Mouse (Mus musculus) embryonic facial prominence, embryonic 10.5 days (tissue): Measurements from ENCODE around the gene Nmur1. TPM values are rescaled to one million over a fixed set of nuclear protein-coding genes. Genes with fewer than 3 reads are reported as not detected.

Source experiments
- DNase-seq: peaks from one replicate; pipeline ENCODE4 v3.0.0-alpha.2; 2017; ENCODE audit warnings: low spot score
- H3K27ac ChIP-seq: fragments of 300-500 bp; sonication (generic); replicated peaks from 2 replicates; pipeline ENCODE4 v1.5.1; 2016; ENCODE audit warnings: mild to moderate bottlenecking
- H3K27me3 ChIP-seq: fragments of 300-500 bp; sonication (generic); replicated peaks from 2 replicates; pipeline ENCODE4 v1.6.1; 2016; ENCODE audit warnings: low read depth, mild to moderate bottlenecking; ENCODE audit not compliant: poor library complexity, severe bottlenecking
- H3K36me3 ChIP-seq: fragments of 300-500 bp; sonication (generic); replicated peaks from 2 replicates; pipeline ENCODE4 v1.6.1; 2016; ENCODE audit warnings: mild to moderate bottlenecking, moderate library complexity
- H3K4me1 ChIP-seq: fragments of 300-500 bp; sonication (generic); 2 replicates; pipeline ENCODE4 v1.6.1; 2016
- H3K4me3 ChIP-seq: fragments of 300-500 bp; sonication (generic); 2 replicates; pipeline ENCODE4 v1.5.1; 2016; ENCODE audit warnings: mild to moderate bottlenecking, moderate library complexity
- H3K9me3 ChIP-seq: fragments of 300-500 bp; sonication (generic); 2 replicates; pipeline ENCODE4 v1.6.1; 2016; ENCODE audit warnings: mild to moderate bottlenecking
- WGBS: fragments of 180-500 bp; shearing (Covaris S2); methylation state at CpG from one replicate; pipeline ENCODE4 v1.1.7; 2016; 5-methylcytosine and 5-hydroxymethylcytosine counted together
- polyA plus RNA-seq: library from polyadenylated mRNA; unstranded; fragments of >200 nt; fragmentation: Nextera tagmentation; extraction: Ambion mirVana; gene quantifications from 2 replicates; pipeline ENCODE4 v1.2.1, GENCODE M21; 2016

The Nmur1 gene
- polyA plus RNA-seq, 1 experiment from 2014 or later, result 0.24 TPM

GRCm38 (mm10) chr1:86397621-86398020, 28.4 kb downstream of the Nmur1 start:
- 80% methylated on average over 8 of the region's 8 CpGs for WGBS
- Histone ChIP-seq H3K27ac (0 out of 2 replicates have a peak overlapping the region, but pooled peaks have one; percentile 10), H3K4me3 (no peak overlapping the region), H3K4me1 (peaks cover 19% of the 10 kb centered on the region), H3K27me3 (no peaks in the 10 kb centered on the region), H3K36me3 (no peaks in the 10 kb centered on the region), H3K9me3 (no peaks in the 10 kb centered on the region)
- no peak for DNase-seq

- Histone ChIP-seq H3K4me3 (no peak overlapping the region), H3K4me1 (peaks cover 23% of the 10 kb centered on the region), H3K27me3 (no peaks in the 10 kb centered on the region), H3K36me3 (no peaks in the 10 kb centered on the region), H3K27ac (no peak overlapping the region), H3K9me3 (no peaks in the 10 kb centered on the region)
- WGBS, result 71% methylated on average over 7 of the region's 7 CpGs
- DNase-seq, result no peak
These were observed 30.1 kb downstream of the Nmur1 start for GRCm38 (mm10) chr1:86395897-86396296.

DNA sequence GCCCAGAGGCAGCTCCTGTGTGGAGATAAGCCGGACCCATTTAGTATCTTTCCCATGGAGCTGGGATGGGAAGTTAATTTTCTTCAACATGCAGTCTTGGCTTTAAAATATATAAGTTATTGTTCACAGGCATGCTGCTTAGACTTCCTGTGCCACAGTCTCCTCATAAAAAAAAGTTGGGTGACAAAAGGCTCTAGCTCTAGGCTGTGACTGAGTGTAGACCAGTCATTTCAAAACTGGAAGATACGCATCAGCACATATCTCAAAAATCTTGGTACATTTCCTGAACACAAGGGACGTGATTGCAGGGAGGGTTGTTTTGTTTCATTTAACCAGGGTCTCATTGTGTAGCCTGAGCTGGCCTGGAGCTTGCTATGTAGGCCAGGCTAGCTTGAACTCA, 31.8 kb downstream of the Nmur1 start:
- WGBS, result 86% methylated on average over 3 of the region's 3 CpGs
- no peak overlapping the region for H3K27ac ChIP-seq
- no peak for DNase-seq
- H3K4me1 ChIP-seq, result peaks cover 23% of the 10 kb centered on the region
- no peaks in the 10 kb centered on the region for H3K9me3 ChIP-seq
- H3K36me3 ChIP-seq, result no peaks in the 10 kb centered on the region
- H3K27me3 ChIP-seq, result no peaks in the 10 kb centered on the region
- H3K4me3 ChIP-seq, result no peak overlapping the region

DNA sequence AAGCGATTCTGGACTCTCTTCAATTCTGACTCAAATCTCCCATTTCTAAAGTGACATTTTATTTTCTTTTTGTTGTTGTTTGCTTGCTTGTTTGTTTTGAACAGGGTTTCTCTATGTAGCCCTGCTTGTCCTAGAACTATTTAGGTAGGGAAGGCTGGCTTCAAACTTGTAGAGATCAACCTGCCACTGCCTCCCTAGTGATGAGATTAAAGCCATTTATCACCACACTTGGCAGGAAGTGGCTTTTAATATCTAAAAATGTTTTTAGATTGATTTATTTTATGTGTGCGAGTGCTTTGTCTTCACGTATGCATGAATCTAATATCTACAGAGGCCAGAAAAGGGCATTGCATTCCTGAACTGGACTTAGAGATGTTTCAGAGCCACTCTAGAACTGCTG, 32.8 kb downstream of the Nmur1 start:
- H3K27me3 ChIP-seq, result no peaks in the 10 kb centered on the region
- no peaks in the 10 kb centered on the region for H3K9me3 ChIP-seq
- peaks cover 14% of the 10 kb centered on the region for H3K4me1 ChIP-seq
- no peak for DNase-seq
- H3K4me3 ChIP-seq, result no peak overlapping the region
- 86% methylated on average over 3 of the region's 3 CpGs for WGBS
- no peak overlapping the region for H3K27ac ChIP-seq
- H3K36me3 ChIP-seq, result no peaks in the 10 kb centered on the region

GRCm38 (mm10) chr1:86391425-86391824, 34.6 kb downstream of the Nmur1 start:
- Histone ChIP-seq H3K27me3 (no peaks in the 10 kb centered on the region), H3K27ac (no peak overlapping the region), H3K36me3 (no peaks in the 10 kb centered on the region), H3K4me3 (no peak overlapping the region), H3K4me1 (peaks cover 5% of the 10 kb centered on the region; the same call in 1 of the 2 replicates), H3K9me3 (no peaks in the 10 kb centered on the region)
- DNase-seq, result no peak
- 65% methylated on average over 2 of the region's 2 CpGs for WGBS

GRCm38 (mm10) chr1:86389230-86389629, 36.8 kb downstream of the Nmur1 start:
- no peaks in the 10 kb centered on the region for H3K27me3 ChIP-seq
- WGBS, result 3% methylated on average over 11 of the region's 11 CpGs
- no peak overlapping the region for H3K27ac ChIP-seq
- H3K36me3 ChIP-seq, result no peaks in the 10 kb centered on the region
- peak; percentile 81 for DNase-seq
- no peaks in the 10 kb centered on the region for H3K9me3 ChIP-seq
- H3K4me1 ChIP-seq, result peaks cover 5% of the 10 kb centered on the region; the same call in 1 of the 2 replicates
- H3K4me3 ChIP-seq, result no peak overlapping the region

- Histone ChIP-seq H3K36me3 (no peaks in the 10 kb centered on the region), H3K9me3 (no peaks in the 10 kb centered on the region), H3K27ac (no peak overlapping the region), H3K4me1 (0 out of 2 replicates have a peak, but pooled peaks cover 4% of the 10 kb centered on the region), H3K27me3 (no peaks in the 10 kb centered on the region), H3K4me3 (no peak overlapping the region)
- WGBS, result 42% methylated on average over 13 of the region's 13 CpGs
- peak; percentile 62 for DNase-seq
These were observed 45.0 kb downstream of the Nmur1 start for GRCm38 (mm10) chr1:86381027-86381426.

DNA sequence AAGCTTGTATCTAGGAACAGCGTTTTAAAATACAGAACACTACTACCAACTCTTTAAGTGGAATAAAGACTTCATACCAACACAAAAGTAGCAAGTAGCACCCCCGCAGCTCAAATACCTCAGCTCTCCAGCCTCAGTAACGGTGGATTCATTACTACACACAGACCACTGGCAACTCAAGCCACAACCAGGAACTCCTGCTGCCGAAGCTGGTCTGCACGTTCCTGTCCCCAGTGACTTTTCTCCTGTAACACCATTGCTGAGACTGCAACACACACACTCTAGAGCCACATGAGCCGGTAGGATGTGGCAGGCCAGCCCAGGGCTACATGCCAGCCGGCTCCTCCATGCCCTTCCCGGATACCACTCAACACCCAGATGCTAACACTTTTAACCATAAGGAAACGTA, 46.9 kb downstream of the Nmur1 start:
- H3K27me3 ChIP-seq, result no peaks in the 10 kb centered on the region
- no peaks in the 10 kb centered on the region for H3K36me3 ChIP-seq
- 81% methylated on average over 9 of the region's 9 CpGs for WGBS
- H3K4me3 ChIP-seq, result no peak overlapping the region
- DNase-seq, result no peak
- no peaks in the 10 kb centered on the region for H3K9me3 ChIP-seq
- H3K27ac ChIP-seq, result no peak overlapping the region
- H3K4me1 ChIP-seq, result 0 out of 2 replicates have a peak, but pooled peaks cover 4% of the 10 kb centered on the region

GRCm38 (mm10) chr1:86378662-86379061, 47.4 kb downstream of the Nmur1 start:
- no peak overlapping the region for H3K27ac ChIP-seq

DNA sequence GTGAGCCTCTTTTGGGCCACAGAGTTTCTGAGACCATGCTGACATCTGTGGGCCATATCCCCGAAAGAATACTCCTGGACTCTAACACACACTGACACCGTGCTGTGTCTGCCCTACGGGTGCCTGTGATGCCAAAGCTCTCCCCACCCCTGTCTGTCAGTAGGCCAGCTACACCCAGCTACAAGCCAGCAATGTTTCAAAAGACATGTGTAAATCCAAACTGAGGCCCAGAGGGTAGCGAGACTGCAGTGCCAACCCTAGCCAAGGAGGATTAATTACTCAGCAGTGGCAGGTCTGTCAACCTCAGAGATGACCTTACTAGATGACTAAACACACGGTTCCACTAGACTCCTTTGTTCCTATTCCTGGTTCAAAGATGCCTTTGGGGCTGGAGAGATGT, 49.7 kb downstream of the Nmur1 start:
- no peaks in the 10 kb centered on the region for H3K27me3 ChIP-seq
- no peaks in the 10 kb centered on the region for H3K36me3 ChIP-seq
- no peak for DNase-seq
- 0 out of 2 replicates have a peak, but pooled peaks cover 4% of the 10 kb centered on the region for H3K4me1 ChIP-seq
- H3K4me3 ChIP-seq, result no peak overlapping the region
- H3K27ac ChIP-seq, result no peak overlapping the region
- 84% methylated on average over 5 of the region's 5 CpGs for WGBS
- no peaks in the 10 kb centered on the region for H3K9me3 ChIP-seq

More at GRCm38 (mm10) chr1:86378662-86379061, 47.4 kb downstream of the Nmur1 start:
- WGBS, result 72% methylated on average over 6 of the region's 6 CpGs
- Histone ChIP-seq H3K9me3 (no peaks in the 10 kb centered on the region), H3K4me1 (0 out of 2 replicates have a peak, but pooled peaks cover 4% of the 10 kb centered on the region), H3K27me3 (no peaks in the 10 kb centered on the region), H3K36me3 (no peaks in the 10 kb centered on the region), H3K4me3 (no peak overlapping the region)
- no peak for DNase-seq

DNA sequence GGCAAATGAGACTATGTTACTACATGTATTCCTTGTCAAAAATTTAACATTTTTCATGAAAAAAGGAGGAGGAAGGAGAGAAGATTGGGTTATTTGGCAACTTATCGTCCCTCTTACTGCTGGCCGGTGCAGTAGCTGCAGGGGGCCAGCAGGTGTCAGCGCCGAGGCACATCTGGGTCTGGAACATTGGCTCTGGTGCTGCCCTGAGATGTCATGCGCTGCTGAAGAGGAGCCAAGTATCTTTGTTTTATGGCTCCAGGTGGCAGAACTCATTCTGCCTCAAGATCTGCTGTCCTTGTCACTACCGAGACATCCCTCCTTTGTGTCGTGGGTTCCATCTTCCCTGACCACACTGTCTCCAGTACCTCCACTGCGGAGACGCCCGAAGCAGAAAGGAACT, 54.0 kb downstream of the Nmur1 start:
- H3K27ac ChIP-seq, result no peak overlapping the region
- H3K27me3 ChIP-seq, result no peaks in the 10 kb centered on the region
- H3K4me1 ChIP-seq, result no peaks in the 10 kb centered on the region
- WGBS, result 55% methylated on average over 10 of the region's 10 CpGs
- no peak overlapping the region for H3K4me3 ChIP-seq
- no peaks in the 10 kb centered on the region; the same call in 1 of the 2 replicates for H3K36me3 ChIP-seq
- H3K9me3 ChIP-seq, result no peaks in the 10 kb centered on the region
- DNase-seq, result peak; percentile 58

DNA sequence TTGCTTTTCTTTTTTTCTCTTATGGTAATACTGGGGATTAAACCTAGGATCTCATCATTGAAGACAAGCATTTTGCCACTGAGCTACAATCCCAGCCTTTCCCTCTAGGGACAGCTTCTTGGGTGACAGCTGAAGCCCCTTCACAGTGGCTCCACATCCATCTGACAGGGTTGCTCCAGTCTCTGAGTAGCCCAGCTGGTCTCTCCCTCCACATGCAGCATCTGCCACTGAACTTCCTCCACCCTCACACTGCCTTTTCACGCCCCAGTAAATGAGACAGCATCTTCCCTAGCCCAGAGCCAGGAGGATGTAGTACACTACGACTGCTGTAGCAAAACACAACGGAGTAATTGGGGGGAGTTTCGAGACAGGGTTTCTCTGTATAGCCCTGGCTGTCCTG, 57.9 kb downstream of the Nmur1 start:
- Histone ChIP-seq H3K4me3 (no peak overlapping the region), H3K4me1 (no peaks in the 10 kb centered on the region), H3K27me3 (no peaks in the 10 kb centered on the region), H3K36me3 (no peaks in the 10 kb centered on the region; the same call in 1 of the 2 replicates), H3K9me3 (no peaks in the 10 kb centered on the region), H3K27ac (no peak overlapping the region)
- DNase-seq, result no peak
- WGBS, result 72% methylated on average over 4 of the region's 4 CpGs

DNA sequence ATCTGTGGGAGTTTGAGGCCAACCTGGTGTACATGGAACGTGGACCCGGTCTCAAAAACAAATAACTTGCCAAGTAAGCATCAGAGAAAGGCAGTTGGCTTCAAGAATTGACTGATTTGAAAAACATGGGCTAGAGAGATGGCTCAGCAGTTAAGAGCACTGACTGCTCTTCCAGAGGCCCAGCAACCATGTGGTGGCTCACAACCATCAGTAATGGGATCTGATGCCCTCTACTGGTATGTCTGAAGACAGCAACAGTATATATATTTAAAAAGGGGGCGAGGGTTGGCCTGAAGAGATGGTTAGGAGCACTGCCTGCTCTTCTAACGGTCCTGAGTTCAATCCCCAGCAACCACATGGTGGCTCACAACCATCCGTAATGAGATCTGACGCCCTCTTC, 62.4 kb downstream of the Nmur1 start:
- Histone ChIP-seq H3K36me3 (no peaks in the 10 kb centered on the region; the same call in 1 of the 2 replicates), H3K9me3 (no peaks in the 10 kb centered on the region), H3K27me3 (no peaks in the 10 kb centered on the region), H3K27ac (no peak overlapping the region), H3K4me3 (no peak overlapping the region), H3K4me1 (peaks cover 13% of the 10 kb centered on the region)
- DNase-seq, result peak; percentile 39
- WGBS, result 10% methylated on average over 6 of the region's 6 CpGs
